Mouse (Mus musculus) frontal cortex, postnatal 25 days (tissue): ENCODE results near the gene Gm7075.
"Not testable (repeated sequence)": the region's sequence is repeated elsewhere in the genome, so short reads cannot be mapped to it uniquely, and the experiment has no call there.

Source experiments
- DNase-seq, 2 experiments: peaks; one replicate each; pipeline ENCODE4 v3.0.0; 2022; ENCODE audit warnings: low spot score in 2 of 2

Gm7075 gene

DNA sequence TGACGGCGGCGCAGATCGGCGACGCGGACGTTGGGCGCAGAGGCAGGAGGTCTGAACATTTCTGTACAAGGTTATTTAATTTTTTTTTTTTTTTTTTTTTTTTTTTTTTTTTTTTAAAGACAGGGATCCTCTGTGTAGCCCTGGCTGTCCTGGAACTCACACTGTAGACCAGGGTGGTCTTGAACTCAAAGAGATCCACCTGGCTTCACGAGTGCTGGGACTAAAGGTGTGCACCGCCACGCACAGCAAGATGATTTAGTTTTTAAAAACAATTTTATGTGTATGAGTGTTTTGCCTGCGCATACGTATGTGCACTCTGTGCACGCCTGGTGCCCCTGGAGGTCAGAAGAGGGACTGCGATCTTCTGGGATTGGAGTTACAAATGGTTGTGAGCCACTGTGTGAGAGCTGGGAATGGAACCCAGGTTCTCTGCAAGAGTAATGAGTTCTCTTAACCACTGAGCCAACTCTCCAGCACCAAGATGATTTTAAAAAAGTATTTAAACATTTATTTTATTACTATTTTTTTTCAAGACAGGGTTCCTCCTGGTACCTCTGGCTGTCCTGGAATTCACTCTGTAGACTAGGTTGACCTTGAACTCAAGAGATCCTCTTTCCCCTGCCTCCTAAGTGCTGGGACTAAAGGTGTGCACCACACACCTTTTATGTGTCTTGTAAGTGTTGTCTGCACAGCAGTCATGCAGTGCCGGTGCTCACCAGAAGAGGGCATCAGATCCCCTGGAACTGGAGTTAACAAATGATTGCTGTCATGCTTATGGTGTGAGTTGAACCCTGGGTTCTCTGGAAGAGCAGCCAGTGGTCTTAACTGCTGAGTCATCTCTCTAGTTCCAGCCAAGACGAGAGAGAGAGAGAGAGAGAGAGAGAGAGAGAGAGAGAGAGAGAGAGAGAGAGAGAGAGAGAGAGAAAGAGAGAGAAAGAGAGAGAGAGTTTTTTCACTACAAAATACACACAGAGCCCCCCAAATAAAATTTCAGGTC, at the start of gene Gm7075:
Gene Gm7075, minus strand, starts transcription at position 51 of the 997 bp plus-strand sequence.
- DNase-seq, result no peak

DNA sequence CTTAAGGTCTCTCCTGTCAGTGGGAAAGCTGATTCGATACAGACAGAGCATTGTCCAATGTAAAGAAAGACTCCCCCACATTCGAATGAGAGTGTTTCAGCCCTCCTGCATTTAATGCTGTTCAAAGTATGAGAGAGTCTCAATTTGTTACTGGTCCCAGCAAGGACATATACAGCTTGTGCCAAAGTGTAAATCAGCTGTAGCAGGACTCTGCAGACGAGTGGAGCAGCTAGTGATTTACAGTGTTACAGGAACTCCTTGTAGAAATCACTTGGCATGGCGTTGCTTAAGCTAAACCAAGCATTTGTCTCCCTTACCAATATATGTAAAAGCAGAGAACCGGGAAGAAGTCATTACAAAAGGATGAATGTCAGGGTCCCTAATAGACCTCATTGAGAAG, 39.3 kb upstream of the Gm7075 start:
- no peak for DNase-seq

DNA sequence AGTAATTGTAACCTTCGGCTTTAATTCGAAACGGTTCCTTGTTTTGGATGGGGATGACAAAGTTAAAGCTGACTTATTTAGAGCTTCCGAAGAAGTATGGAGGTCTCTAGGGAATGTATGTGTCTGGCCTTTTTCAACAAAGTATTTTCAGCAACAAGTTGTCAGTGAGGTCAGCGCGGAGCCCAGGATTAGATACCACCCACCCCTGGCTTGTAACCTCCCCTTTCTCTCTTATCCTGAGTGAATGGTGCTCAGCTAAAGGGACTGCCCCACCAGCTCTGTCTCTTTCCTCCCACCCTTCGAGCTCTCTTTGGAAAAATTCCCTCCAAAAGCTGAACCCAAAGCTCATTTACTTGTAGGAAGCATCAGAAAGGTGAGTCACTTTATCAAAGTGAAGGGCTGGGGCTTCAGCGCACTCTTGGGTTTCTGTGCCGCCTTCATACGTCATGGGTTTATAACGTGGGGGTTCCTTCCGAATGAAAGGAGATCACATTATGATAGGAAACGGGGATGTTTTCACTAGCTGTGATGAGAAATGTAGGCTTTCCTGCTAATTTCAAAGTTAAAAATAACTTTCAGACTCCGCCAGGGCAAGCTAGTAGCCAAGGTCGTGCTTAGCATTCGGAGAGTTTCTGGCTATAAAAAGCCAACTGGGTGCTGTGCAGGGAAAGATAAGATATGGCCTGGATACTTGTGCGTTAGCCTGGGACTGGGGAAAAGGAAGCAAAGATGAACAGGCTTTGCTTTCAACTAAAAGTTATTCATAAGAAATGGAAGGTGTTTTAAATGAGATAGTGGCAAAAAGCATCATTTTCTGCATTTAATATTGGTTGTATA, 35.9 kb upstream of the Gm7075 start:
- no peak for DNase-seq

DNA sequence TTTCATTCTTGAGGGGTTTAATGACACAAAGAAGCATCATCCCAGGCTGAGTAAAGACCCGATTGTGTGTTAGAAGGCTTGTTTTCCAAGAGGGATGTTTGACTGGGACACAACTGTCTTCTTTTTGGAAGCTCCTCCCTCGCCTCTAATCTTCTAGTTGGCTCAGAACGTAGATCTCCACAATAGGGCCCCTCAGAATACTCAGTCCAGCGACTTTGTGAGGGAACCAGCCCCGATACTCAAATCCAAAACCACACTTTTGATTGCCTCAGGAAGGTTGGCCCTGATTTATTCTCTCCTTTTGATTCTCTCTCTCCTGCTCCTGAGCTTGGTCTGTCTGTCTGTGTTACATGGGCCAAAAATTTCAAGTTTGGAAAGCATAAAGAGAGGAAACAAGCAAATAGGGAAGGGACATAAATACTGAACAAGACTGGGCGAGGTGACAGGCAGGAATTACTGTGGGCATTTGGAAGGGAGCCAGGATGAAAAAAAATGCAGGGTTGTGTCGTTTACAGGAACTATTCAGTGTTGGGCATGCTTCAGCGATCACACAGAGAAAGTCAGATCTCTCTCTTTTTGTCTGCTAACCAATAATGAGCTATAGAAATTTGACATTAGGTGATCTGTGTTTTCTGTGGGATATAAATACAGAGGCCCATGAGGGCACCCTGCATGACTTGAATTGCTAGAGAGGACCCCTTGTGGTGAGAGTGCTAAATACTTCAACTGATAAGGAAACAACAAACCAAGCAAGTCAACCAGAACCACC, 33.7 kb upstream of the Gm7075 start:
- DNase-seq, result no peak

DNA sequence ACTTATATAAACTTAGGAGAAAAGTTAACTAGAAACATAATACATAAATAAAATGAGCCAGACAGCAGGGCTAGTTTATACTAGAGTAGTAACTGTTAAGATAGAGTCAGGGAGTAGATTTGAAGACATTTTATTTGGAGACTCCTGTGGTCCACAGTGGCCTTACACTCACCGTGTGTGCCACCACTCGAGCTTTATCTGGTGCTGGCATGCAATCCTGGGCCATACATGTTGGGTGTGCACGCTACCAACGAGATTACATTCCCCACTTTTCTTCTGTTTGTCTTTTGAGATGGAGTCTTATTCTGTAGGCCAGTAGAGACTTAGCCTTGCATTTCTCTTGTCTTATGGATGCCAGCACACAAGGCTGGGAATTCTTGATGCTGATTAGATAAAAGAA, 32.3 kb upstream of the Gm7075 start:
- no peak for DNase-seq

DNA sequence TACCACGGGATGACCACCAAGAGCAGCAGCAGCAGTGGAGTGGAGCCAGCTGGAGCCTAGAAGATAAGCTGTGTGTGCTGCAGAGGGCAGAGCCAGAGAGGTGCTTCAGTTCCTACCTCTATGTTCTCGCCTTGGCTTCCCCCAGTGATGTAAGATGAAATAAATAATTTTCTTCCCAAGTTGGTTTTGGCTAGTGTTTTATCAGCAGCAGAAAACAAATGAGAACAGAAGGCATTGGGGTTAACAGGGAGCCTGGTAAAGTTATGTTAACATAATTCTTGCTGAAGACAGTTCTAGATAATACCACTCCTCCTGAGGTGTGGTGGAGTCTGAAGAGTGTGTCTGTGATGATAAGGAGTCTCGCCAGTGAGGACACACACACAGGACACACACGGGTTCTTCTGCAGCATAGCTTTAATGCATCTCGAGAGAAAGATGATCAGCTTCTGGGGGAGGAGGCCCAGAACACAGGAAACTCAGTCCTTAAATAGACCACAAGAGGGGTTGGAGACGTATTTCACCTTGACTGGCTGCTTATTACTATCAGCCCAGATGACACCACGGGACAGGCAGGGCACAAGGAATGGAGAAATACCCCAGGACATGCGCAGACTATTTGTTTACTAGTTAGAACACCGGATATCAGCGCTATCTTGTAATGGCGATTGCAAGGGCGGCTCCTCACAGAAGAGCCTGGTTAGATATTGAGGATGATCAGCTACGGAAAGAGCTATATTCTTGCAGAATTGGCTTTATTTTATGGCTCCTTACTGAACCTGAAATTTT, 23.2 kb upstream of the Gm7075 start:
- not testable (repeated sequence) for DNase-seq

DNA sequence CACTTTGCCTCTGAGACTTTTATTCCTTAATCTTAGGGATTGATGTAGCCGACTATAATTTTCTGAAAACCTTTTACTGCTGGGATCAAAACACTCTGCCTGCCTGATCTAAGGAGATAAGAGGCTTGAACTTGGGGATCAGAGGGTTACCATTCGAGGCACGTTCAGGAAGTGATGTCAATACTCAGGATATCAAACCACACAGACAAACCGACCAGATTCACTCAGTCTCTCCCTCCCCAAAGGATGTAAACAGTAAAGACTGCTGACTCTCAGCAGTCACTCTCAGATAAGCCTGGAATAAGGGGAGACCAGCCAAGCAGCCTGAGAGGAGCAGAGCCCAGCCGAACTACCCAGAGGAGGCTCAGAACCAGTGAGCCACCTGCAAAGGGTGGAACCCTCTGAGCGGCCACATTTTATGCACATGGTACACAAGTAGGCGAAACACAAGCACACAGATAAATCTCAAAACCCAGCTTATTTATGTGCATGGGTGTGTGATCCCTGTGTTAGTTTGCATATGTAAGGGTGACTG, 18.2 kb upstream of the Gm7075 start:
- DNase-seq, result no peak

DNA sequence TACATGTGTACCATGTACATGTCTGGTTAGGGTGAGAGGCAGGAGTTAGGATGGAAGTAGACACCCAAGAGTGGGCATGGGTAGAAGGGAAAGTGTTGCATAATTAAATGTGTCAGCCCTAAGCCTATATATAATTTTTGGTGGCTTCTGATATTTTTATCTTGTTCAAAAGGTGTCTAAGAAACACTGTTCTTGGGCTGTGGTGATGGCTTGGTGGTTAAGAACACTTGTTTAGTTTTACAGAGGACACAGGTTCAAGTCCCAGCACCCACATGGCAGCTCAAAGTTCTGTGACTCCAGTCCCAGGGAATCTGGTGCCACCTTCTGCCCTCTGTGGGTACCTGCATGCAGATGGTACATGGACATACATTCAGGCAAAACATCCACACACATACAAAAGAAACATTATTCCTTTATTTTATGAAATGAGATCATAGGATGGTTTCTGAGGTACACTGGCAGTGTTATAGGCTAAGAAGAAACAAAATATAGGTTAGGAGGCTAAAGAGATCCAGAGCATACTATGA, 17.2 kb upstream of the Gm7075 start:
- DNase-seq, result no peak

DNA sequence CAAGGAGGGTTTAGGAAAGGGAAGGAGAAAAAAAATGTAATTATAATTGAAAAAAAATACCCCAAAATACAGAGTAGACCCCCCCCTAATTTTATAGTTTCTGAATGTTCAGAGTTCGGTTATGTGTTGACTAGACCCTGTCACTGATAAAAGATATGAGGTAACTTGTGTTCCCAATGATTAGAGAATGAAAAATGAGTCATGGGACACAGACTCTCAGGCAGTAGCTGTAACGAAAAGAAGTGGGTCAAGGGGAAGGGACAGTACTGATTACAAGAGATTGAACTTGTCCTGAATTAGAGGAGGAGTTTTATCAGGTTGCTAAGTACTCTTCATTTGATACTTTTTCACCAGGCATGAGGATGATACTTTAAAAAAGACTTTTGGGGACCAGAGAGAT, 11.3 kb upstream of the Gm7075 start:
- DNase-seq, result no peak

DNA sequence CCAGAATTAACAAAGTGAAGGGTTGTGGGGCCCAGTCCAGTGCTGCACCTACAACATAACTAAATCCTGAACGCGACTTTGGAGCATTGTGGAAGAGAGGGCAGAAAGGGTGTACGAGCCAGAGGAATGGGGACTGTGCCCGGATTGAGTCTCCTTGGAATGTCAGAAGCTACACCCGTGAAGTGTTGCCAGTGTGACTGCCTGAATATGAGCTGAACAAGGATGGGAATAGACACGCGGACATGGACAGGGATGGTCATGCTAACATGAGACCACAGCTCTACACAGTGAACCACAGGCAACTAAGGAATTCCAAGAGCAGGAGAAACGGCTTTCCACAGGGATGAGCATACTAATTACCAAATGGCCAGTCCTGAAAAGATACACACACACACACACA, 10.5 kb upstream of the Gm7075 start:
- no peak for DNase-seq

DNA sequence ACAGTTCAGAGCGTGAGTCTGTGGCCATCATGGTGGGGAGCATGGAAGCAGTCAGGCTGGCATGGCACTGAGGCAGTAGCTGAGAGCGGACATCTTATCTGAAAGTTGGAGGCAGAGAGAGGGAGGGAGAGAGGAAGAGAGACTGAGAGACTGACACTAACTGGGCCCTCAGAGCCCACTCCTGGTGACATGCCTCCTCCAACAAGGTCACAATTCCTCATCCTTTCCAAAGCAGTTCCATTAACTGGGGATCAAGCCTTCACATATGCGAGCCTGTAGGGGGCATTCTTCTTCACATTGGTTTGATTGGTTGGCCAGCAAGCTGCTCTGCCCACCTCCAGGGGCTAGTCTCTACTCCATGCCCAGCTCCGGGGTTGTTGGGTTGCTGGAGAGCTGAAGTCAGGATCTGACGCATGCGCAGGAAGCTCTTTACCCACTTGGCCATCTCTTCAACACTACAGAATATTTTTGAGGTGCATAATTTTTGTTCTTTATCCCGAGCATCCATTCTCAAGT, 9.7 kb upstream of the Gm7075 start:
- no peak for DNase-seq

DNA sequence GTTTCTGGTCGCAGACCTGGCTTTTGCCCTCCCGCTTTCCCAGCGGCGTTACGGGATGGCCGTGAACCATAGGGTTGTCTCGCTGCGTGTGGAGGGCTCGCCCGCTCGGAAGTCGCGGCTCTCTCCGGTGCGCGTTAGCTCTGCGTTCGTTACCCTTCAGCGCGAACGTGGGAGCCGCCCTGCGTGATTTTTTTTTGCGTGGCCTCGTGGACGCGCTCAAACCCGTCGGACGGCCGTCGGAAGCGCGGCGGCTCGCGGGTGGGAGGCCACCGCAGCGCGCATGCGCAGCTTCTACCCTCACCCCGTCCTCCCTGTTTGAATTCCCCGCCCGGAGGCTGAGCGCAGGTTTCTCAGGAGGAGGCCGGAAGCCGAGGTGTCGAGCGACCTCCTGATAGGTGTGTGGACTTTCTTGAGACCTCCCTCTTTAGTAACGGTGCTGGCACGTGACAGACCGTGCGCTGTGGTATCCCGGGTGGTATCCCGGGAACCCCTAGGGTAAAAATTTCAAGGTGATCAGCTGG, 8.3 kb upstream of the Gm7075 start, which contains the start of gene Ctnna3:
Gene Ctnna3, plus strand, starts transcription at position 314 of the 521 bp plus-strand sequence.
- DNase-seq, result peak; percentile 61 to 69

DNA sequence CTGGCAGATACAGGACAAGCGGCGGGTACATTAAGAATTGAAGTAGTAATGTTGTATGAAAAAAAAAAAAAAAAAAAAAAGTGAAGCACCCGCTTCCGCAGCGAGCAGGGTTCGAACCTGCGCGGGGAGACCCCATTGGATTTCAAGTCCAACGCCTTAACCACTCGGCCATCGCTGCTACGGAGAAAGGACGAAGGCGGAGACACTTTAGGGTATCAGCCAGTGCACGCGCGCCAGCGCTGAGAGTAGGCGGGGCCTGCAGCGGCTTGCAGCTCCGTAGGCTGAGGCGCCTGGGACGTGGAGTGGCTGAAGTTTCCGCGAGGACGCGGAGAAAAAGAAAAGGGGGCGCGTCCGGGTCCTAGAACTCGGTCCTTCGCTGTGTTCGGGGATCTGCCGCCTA, 7.8 kb upstream of the Gm7075 start:
- peak; percentile 100 for DNase-seq

DNA sequence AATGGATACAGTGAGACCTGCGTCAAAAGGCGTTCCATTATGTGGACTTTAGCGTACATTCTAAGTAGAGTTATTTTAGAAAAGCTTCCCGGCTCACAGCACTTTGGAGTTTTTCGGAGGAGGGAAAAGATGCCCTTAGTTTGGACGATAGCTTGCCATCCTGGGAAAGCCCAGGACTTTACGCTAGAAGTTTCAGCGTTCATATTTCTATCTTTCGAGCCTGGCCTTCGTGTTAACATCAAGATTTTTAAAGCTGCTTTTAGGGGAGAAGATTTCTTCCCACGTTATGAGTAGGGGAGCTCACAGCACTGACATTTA, 7.4 kb upstream of the Gm7075 start:
- DNase-seq, result no peak

DNA sequence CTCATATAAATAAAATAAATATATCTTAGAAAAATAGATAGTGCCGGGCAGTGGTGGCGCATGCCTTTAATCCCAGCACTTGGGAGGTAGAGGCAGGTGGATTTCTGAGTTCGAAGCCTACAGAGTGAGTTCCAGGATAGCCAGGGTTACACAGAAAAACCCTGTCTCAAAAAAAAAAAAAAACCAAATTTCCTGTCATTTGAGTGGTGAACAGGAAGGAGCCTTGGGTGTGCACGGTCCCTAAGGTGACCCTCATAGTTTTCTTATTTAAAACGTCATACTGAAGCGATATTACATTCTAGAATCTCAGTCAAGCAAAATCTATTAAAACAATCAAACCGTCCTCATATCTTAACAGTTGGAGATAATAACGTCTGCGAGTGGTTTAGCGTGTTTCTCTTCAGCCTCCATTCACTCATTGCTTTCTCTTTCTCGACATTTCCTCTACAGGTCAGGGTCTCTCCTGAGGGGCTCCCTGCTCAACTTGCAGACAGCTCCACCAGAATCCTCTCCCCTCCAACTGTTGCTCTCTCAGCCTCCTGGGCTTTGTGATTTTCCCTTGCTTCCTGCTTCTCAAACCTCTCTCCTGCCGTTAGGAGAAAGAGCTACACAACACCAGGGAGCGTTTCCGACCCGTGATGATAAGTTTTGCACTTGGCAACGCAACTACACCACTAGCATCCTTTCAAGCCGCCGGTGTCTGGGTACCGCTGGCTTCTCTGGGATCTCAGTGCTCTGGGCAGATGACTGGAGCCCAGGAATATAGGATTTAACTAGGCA, 6.8 kb upstream of the Gm7075 start:
- peak; percentile 16 to 17 for DNase-seq

DNA sequence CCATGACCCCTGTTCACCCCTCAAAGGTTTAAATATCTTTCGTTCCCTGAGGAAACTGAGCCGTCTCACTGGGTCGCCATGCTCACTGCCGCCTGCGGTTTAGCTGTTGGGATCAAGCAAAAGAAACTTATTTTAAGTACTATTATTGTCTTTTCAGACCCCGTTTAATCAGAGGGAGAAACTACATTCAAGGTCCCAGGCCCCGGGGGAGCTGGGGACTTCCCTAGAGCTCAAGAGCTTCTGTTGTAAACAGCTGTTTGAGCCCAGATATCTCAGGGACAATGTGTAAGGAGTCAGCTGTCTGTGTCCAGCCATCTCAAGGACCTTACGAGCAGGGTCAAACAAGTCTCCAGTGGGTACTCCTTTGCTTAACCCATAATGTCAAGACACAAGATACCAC, 5.6 kb upstream of the Gm7075 start:
- DNase-seq, result no peak

DNA sequence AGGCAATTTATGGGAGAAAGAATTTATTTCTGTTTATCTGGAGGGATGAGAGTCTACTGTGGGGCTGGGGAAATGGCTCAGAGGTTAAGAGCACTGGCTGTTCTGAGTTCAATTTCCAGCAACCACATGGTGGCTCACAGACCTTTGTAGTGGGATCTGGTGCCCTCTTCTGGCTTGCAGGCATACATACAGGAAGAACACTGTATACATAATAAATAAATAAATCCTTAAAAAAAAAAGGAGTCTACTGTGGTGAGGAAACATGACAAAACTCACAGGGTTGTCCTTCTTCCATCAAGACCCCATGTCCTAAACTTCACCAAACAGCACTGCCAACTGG, 2.9 kb upstream of the Gm7075 start:
- no peak for DNase-seq

DNA sequence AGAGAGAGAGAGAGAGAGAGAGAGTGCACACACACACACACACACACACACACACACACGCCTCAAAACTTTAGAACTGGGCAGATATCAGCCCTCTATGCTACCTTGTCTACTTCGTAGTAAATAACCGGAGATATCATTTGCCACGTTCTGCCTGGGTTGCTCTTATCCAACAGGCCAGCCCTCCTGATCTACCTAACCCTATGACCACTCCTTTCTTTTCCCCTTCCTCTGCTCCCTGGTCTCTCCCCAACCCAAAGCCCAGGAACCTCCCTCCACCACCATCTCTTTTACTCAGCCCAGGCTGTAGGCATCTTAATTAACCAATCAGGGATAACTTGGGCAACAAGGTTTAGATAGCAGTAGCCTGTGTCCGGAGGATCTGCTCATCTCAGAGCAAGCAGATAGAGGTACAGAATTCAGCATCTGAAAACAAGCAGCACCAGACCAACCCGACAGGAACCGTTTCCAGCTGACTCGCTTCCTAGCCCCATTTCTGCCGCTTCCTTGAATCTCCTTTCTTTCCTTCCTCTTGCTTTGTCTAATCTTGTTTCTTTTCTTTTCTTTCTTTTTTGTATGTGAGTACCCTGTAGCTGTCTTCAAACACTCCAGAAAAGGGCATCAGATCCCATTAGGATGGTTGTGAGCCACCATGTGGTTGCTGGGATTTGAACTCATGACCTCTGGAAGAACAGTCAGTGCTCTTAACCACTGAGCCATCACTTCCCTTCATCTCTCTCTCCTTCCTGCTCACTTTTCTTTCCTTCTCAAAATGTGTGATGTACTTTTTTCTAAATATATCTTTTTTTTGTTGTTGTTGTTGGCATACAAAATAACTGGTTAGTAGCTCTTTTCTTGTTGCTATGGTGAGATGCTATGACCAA, 2.2 kb upstream of the Gm7075 start:
- DNase-seq, result no peak

DNA sequence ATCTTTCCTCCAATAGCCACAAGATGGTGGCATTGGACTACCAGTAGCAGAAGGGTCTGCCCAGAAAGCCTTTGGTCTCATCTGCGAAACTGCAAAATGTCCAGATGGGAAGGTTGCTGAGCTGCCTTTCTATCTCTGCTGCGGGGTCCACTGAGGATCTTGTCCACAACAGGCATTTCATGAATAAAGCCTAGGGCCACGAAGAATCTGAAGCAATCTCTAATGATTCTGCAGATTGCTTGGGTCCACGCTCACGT, 1.1 kb upstream of the Gm7075 start:
- no peak for DNase-seq
